Mouse (Mus musculus) left cerebral cortex, adult 18-20 months (tissue): ENCODE data around the gene Anapc2. TPM values are rescaled to one million over a fixed set of nuclear protein-coding genes. Genes with fewer than 3 reads are reported as not detected.
"Not testable (repeated sequence)": the region's sequence is repeated elsewhere in the genome, so short reads cannot be mapped to it uniquely, and the experiment has no call there.

Experiments used
- DNase-seq, 2 experiments: peaks; one replicate each; pipeline ENCODE4 v3.0.0; 2021 to 2022; ENCODE audit warnings: low spot score in 2 of 2, mixed read lengths in 1 of 2
- total RNA-seq, 2 experiments: library from RNA; stranded (reverse); gene quantifications; 2 replicates each; pipeline ENCODE4 v1.2.3; 2021

Gene Anapc2
- total RNA-seq, 2 experiments from 2014 or later, result 87.1 to 87.2 TPM

GRCm38 (mm10) chr2:25240310-25240709 lies 32.0 kb upstream of the Anapc2 start:
- no peak for DNase-seq

- DNase-seq, result peak; percentile 69 to 75
These were observed 31.4 kb upstream of the Anapc2 start for GRCm38 (mm10) chr2:25240723-25241437.

- DNase-seq, result no peak
These were observed 30.9 kb upstream of the Anapc2 start for GRCm38 (mm10) chr2:25241438-25241775.

- DNase-seq, result peak; percentile 45 to 62
These were observed 30.2 kb upstream of the Anapc2 start, which contains the start of the genes Rnf208 and Cysrt1 for GRCm38 (mm10) chr2:25242101-25242506. Gene Rnf208 (plus strand): TSS chr2:25242255. Gene Cysrt1 (minus strand): TSS chr2:25242452.

- DNase-seq, result no peak
These were observed 28.9 kb upstream of the Anapc2 start for GRCm38 (mm10) chr2:25243342-25243741.

- DNase-seq, result no peak
These were observed 28.1 kb upstream of the Anapc2 start for GRCm38 (mm10) chr2:25244144-25244543.

- DNase-seq, result no peak
These were observed 25.9 kb upstream of the Anapc2 start, which contains the start of gene AL732309.1 for GRCm38 (mm10) chr2:25246183-25247072. Gene AL732309.1 (minus strand): TSS chr2:25246863.

- DNase-seq, result no peak
These were observed 19.9 kb upstream of the Anapc2 start for GRCm38 (mm10) chr2:25252331-25252730.

- DNase-seq, result peak; percentile 89
These were observed 16.9 kb upstream of the Anapc2 start, which contains the start of gene Tmem203 for GRCm38 (mm10) chr2:25255284-25255779. Gene Tmem203 (plus strand): TSS chr2:25255439.

- DNase-seq, result not testable (repeated sequence)
These were observed 15.7 kb upstream of the Anapc2 start for GRCm38 (mm10) chr2:25256443-25257109.

GRCm38 (mm10) chr2:25257250-25257649 lies 15.0 kb upstream of the Anapc2 start:
- DNase-seq, result not testable (repeated sequence)

- no peak for DNase-seq
These were observed 13.4 kb upstream of the Anapc2 start for GRCm38 (mm10) chr2:25258887-25259286.

GRCm38 (mm10) chr2:25261870-25262269 lies 10.4 kb upstream of the Anapc2 start:
- DNase-seq, result no peak

GRCm38 (mm10) chr2:25262291-25262767 lies 9.9 kb upstream of the Anapc2 start, which contains the start of gene Tprn:
Gene Tprn (plus strand): TSS chr2:25262618.
- peak; percentile 91 to 93 for DNase-seq

GRCm38 (mm10) chr2:25262795-25263622 lies 9.3 kb upstream of the Anapc2 start:
- no peak for DNase-seq

GRCm38 (mm10) chr2:25263623-25264285 lies 8.5 kb upstream of the Anapc2 start:
- DNase-seq, result no peak

- no peak for DNase-seq
These were observed 8.0 kb upstream of the Anapc2 start for GRCm38 (mm10) chr2:25264286-25264660.

- no peak for DNase-seq
These were observed 7.4 kb upstream of the Anapc2 start for GRCm38 (mm10) chr2:25264851-25265250.

- DNase-seq, result no peak
These were observed 6.2 kb upstream of the Anapc2 start for GRCm38 (mm10) chr2:25265897-25266656.
